Mouse (Mus musculus) c-Kit-positive CD71-negative TER-119-negative erythroid progenitor cells, embryonic 14.5 days (primary cell): ENCODE results near the gene Axin2.

Source experiments
- DNase-seq: peaks from one replicate; pipeline ENCODE4 v3.0.0-alpha.2; 2013; ENCODE audit warnings: low read depth

Gene Axin2

GRCm38 (mm10) chr11:108975583-108975982 is 55.4 kb downstream of the Axin2 start:
- no peak for DNase-seq

- no peak for DNase-seq
Measured at GRCm38 (mm10) chr11:108980530-108980929, 60.4 kb downstream of the Axin2 start.

GRCm38 (mm10) chr11:108981012-108981411 is 60.9 kb downstream of the Axin2 start:
- DNase-seq: no peak

GRCm38 (mm10) chr11:108983409-108984064 is 63.4 kb downstream of the Axin2 start:
- no peak for DNase-seq

GRCm38 (mm10) chr11:108984711-108985419 is 64.7 kb downstream of the Axin2 start:
- no peak for DNase-seq

- DNase-seq: no peak
Measured at GRCm38 (mm10) chr11:108985836-108986235, 65.7 kb downstream of the Axin2 start.

GRCm38 (mm10) chr11:108987226-108987625 is 67.1 kb downstream of the Axin2 start:
- no peak for DNase-seq

GRCm38 (mm10) chr11:108987705-108988104 is 67.6 kb downstream of the Axin2 start:
- no peak for DNase-seq

GRCm38 (mm10) chr11:108988258-108988657 is 68.1 kb downstream of the Axin2 start:
- no peak for DNase-seq

- no peak for DNase-seq
Measured at GRCm38 (mm10) chr11:108989940-108990339, 69.8 kb downstream of the Axin2 start.

GRCm38 (mm10) chr11:108993414-108993813 is 73.3 kb downstream of the Axin2 start:
- no peak for DNase-seq

- no peak for DNase-seq
Measured at GRCm38 (mm10) chr11:108995196-108995989, 75.2 kb downstream of the Axin2 start.

- DNase-seq: no peak
Measured at GRCm38 (mm10) chr11:108995990-108996533, 75.9 kb downstream of the Axin2 start.

- no peak for DNase-seq
Measured at GRCm38 (mm10) chr11:108997816-108998215, 77.7 kb downstream of the Axin2 start.
